Mouse (Mus musculus): ENCODE data around the gene Prkce. TPM values are rescaled to one million over a fixed set of nuclear protein-coding genes. Genes with fewer than 3 reads are reported as not detected.

Prkce gene
- polyA plus RNA-seq, 1 experiment from 2014 or later = 35.7 TPM

- Histone ChIP-seq H3K36me3 (ENCODE audit: control insufficient read depth, insufficient read depth, low read length) (no peaks in the 10 kb centered on the region), H3K4me1 (ENCODE audit: control insufficient read depth, insufficient read depth, low read depth, low read length) (no peaks in the 10 kb centered on the region), H3K4me3 (ENCODE audit: low read length) (no peak overlapping the region), H3K27ac (ENCODE audit: low read depth, low read length) (no peak overlapping the region), H3K9ac (ENCODE audit: low read depth, low read length) (no peak overlapping the region), H3K27me3 (replicated peaks; ENCODE audit: control insufficient read depth, insufficient read depth, low read length) (no peaks in the 10 kb centered on the region), H3K4me2 (ENCODE audit: low read length) (no peak overlapping the region), H3K9me3 (ENCODE audit: control insufficient read depth, low read length) (no peaks in the 10 kb centered on the region)
- WGBS = 62% methylated on average over 1 of the region's 1 CpGs
- ATAC-seq = no peak
These were observed 469.7 kb downstream of the Prkce start for GRCm38 (mm10) chr17:86637311-86637710.

- no peaks in the 10 kb centered on the region for H3K36me3 ChIP-seq (ENCODE audit: control insufficient read depth, insufficient read depth, low read length)
- peak; percentile 89 for ATAC-seq
- no peak overlapping the region for H3K9ac ChIP-seq (ENCODE audit: low read depth, low read length)
- no peak overlapping the region for H3K27ac ChIP-seq (ENCODE audit: low read depth, low read length)
- H3K4me3 ChIP-seq (ENCODE audit: low read length) = no peak overlapping the region
- no peaks in the 10 kb centered on the region for H3K27me3 ChIP-seq (replicated peaks; ENCODE audit: control insufficient read depth, insufficient read depth, low read length)
- no peak overlapping the region for H3K4me2 ChIP-seq (ENCODE audit: low read length)
- H3K4me1 ChIP-seq (ENCODE audit: control insufficient read depth, insufficient read depth, low read depth, low read length) = no peaks in the 10 kb centered on the region
- H3K9me3 ChIP-seq (ENCODE audit: control insufficient read depth, low read length) = no peaks in the 10 kb centered on the region
- WGBS = 31% methylated on average over 3 of the region's 3 CpGs
These were observed 471.7 kb downstream of the Prkce start for GRCm38 (mm10) chr17:86639279-86639678.

GRCm38 (mm10) chr17:86647226-86647625 lies 479.6 kb downstream of the Prkce start:
- WGBS = 96% methylated on average over 3 of the region's 3 CpGs
- Histone ChIP-seq H3K4me2 (ENCODE audit: low read length) (no peak overlapping the region), H3K4me1 (ENCODE audit: control insufficient read depth, insufficient read depth, low read depth, low read length) (no peaks in the 10 kb centered on the region), H3K9ac (ENCODE audit: low read depth, low read length) (no peak overlapping the region), H3K9me3 (ENCODE audit: control insufficient read depth, low read length) (no peaks in the 10 kb centered on the region), H3K4me3 (ENCODE audit: low read length) (no peak overlapping the region), H3K36me3 (ENCODE audit: control insufficient read depth, insufficient read depth, low read length) (no peaks in the 10 kb centered on the region), H3K27ac (ENCODE audit: low read depth, low read length) (no peak overlapping the region), H3K27me3 (replicated peaks; ENCODE audit: control insufficient read depth, insufficient read depth, low read length) (no peaks in the 10 kb centered on the region)
- no peak for ATAC-seq

- WGBS = 91% methylated on average over 12 of the region's 12 CpGs
- H3K9me3 ChIP-seq (ENCODE audit: control insufficient read depth, low read length) = no peaks in the 10 kb centered on the region
- no peak overlapping the region for H3K27ac ChIP-seq (ENCODE audit: low read depth, low read length)
- H3K4me2 ChIP-seq (ENCODE audit: low read length) = no peak overlapping the region
- H3K9ac ChIP-seq (ENCODE audit: low read depth, low read length) = no peak overlapping the region
- H3K4me1 ChIP-seq (ENCODE audit: control insufficient read depth, insufficient read depth, low read depth, low read length) = no peaks in the 10 kb centered on the region
- H3K36me3 ChIP-seq (ENCODE audit: control insufficient read depth, insufficient read depth, low read length) = no peaks in the 10 kb centered on the region
- H3K4me3 ChIP-seq (ENCODE audit: low read length) = no peak overlapping the region
- no peaks in the 10 kb centered on the region for H3K27me3 ChIP-seq (replicated peaks; ENCODE audit: control insufficient read depth, insufficient read depth, low read length)
- ATAC-seq = no peak
These were observed 481.4 kb downstream of the Prkce start for GRCm38 (mm10) chr17:86648856-86649435.

DNA sequence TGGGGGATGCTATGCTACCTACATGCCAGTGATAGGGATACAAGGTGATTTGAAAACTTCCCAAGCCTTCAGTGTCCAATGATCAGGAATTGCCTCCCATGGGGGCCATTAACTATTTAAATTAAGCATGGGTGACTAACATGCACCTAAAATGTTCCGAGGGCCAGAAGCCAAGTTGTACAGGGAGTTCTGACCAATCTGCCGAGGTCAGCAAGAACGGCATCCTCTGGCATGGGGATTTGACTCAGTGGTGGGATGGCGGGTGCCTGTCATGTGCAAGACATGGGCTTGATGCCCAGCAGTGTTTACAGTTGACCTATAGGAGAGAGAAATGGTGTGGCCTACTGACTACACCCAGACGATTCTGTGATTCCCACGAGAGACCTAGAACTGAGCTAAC lies 482.7 kb downstream of the Prkce start:
- Histone ChIP-seq H3K4me1 (ENCODE audit: control insufficient read depth, insufficient read depth, low read depth, low read length) (no peaks in the 10 kb centered on the region), H3K9me3 (ENCODE audit: control insufficient read depth, low read length) (no peaks in the 10 kb centered on the region), H3K36me3 (ENCODE audit: control insufficient read depth, insufficient read depth, low read length) (peaks cover 2% of the 10 kb centered on the region; the same call in 1 of the 2 replicates), H3K27me3 (replicated peaks; ENCODE audit: control insufficient read depth, insufficient read depth, low read length) (no peaks in the 10 kb centered on the region), H3K4me3 (ENCODE audit: low read length) (no peak overlapping the region), H3K27ac (ENCODE audit: low read depth, low read length) (no peak overlapping the region), H3K9ac (ENCODE audit: low read depth, low read length) (no peak overlapping the region), H3K4me2 (ENCODE audit: low read length) (no peak overlapping the region)
- 95% methylated on average over 6 of the region's 6 CpGs for WGBS
- no peak for ATAC-seq

- ATAC-seq = no peak
- Histone ChIP-seq H3K4me2 (ENCODE audit: low read length) (no peak overlapping the region), H3K9ac (ENCODE audit: low read depth, low read length) (no peak overlapping the region), H3K27me3 (replicated peaks; ENCODE audit: control insufficient read depth, insufficient read depth, low read length) (no peaks in the 10 kb centered on the region), H3K36me3 (ENCODE audit: control insufficient read depth, insufficient read depth, low read length) (peaks cover 2% of the 10 kb centered on the region; the same call in 1 of the 2 replicates), H3K4me3 (ENCODE audit: low read length) (no peak overlapping the region), H3K9me3 (ENCODE audit: control insufficient read depth, low read length) (no peaks in the 10 kb centered on the region), H3K4me1 (ENCODE audit: control insufficient read depth, insufficient read depth, low read depth, low read length) (no peaks in the 10 kb centered on the region), H3K27ac (ENCODE audit: low read depth, low read length) (no peak overlapping the region)
- WGBS = 77% methylated on average over 4 of the region's 4 CpGs
These were observed 483.5 kb downstream of the Prkce start for GRCm38 (mm10) chr17:86651091-86651490.

DNA sequence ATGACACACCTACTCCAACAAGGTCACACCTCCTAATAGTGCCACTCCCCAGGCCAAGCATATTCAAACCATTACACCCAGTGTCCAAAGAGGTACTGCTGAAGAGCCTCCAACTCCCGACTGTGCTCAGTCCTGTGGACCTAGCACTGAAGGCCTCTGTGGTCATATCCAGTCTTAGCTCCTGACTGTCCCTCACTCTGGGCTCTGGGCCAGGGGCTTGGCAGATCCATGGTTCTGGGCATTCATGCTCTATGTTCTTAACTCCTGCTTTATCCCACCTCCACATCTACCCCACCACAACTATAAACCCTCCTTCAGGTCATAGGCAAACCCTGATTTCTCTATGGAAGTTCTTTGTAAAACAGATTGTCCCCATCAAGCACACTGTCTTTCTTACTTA lies 485.2 kb downstream of the Prkce start:
- H3K9me3 ChIP-seq (ENCODE audit: control insufficient read depth, low read length) = no peaks in the 10 kb centered on the region
- 94% methylated on average over 1 of the region's 1 CpGs for WGBS
- H3K4me3 ChIP-seq (ENCODE audit: low read length) = no peak overlapping the region
- H3K36me3 ChIP-seq (ENCODE audit: control insufficient read depth, insufficient read depth, low read length) = peaks cover 2% of the 10 kb centered on the region; the same call in 1 of the 2 replicates
- no peak overlapping the region for H3K9ac ChIP-seq (ENCODE audit: low read depth, low read length)
- no peaks in the 10 kb centered on the region for H3K4me1 ChIP-seq (ENCODE audit: control insufficient read depth, insufficient read depth, low read depth, low read length)
- no peak overlapping the region for H3K27ac ChIP-seq (ENCODE audit: low read depth, low read length)
- no peaks in the 10 kb centered on the region for H3K27me3 ChIP-seq (replicated peaks; ENCODE audit: control insufficient read depth, insufficient read depth, low read length)
- no peak for ATAC-seq
- H3K4me2 ChIP-seq (ENCODE audit: low read length) = no peak overlapping the region

DNA sequence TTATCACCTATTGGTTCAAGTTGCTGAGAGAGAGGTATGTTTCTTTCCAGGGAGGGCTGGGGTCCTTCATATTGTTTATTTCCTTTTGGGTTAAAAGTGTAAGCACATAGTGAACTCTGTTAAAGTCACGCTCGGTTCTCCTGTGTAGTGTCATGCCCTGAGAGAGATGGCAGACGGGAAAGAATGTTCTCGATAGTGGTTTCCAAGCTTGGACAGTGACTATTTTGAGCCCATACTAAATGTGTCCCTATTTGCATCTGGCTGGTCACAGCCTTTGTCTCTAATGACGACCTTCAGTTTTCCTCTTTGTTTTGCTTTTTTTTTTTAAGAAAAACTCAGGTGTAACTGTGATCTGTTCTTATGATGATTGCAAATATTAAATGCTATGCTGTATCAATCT lies 488.8 kb downstream of the Prkce start:
- no peaks in the 10 kb centered on the region for H3K27me3 ChIP-seq (replicated peaks; ENCODE audit: control insufficient read depth, insufficient read depth, low read length)
- no peak for ATAC-seq
- H3K4me3 ChIP-seq (ENCODE audit: low read length) = no peak overlapping the region
- H3K36me3 ChIP-seq (ENCODE audit: control insufficient read depth, insufficient read depth, low read length) = peaks cover 2% of the 10 kb centered on the region; the same call in 1 of the 2 replicates
- no peaks in the 10 kb centered on the region for H3K9me3 ChIP-seq (ENCODE audit: control insufficient read depth, low read length)
- H3K9ac ChIP-seq (ENCODE audit: low read depth, low read length) = no peak overlapping the region
- no peaks in the 10 kb centered on the region for H3K4me1 ChIP-seq (ENCODE audit: control insufficient read depth, insufficient read depth, low read depth, low read length)
- no peak overlapping the region for H3K27ac ChIP-seq (ENCODE audit: low read depth, low read length)
- H3K4me2 ChIP-seq (ENCODE audit: low read length) = no peak overlapping the region
- 83% methylated on average over 5 of the region's 5 CpGs for WGBS

DNA sequence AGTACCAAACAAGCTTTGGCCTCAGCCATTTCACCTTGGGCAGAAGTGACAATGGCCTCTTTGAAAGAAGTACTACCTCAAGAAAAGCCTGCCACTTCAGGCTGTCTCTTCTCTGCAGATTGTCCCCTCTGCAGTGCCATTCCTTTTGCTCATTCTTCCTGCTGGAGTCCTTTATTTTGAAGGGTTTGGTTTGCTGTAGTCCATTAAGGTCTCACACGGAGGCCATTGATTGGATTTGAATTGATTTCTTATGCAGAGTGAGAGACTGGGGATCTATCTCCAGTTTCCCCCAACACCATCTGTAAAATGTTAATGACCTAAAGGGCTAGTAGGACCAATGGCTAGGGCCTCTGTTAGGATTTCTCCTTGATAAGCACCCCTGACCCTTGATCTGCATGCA lies 494.7 kb downstream of the Prkce start:
- Histone ChIP-seq H3K9me3 (ENCODE audit: control insufficient read depth, low read length) (no peaks in the 10 kb centered on the region), H3K4me1 (ENCODE audit: control insufficient read depth, insufficient read depth, low read depth, low read length) (no peaks in the 10 kb centered on the region), H3K9ac (ENCODE audit: low read depth, low read length) (no peak overlapping the region), H3K4me3 (ENCODE audit: low read length) (no peak overlapping the region), H3K4me2 (ENCODE audit: low read length) (no peak overlapping the region), H3K27ac (ENCODE audit: low read depth, low read length) (no peak overlapping the region), H3K36me3 (ENCODE audit: control insufficient read depth, insufficient read depth, low read length) (no peaks in the 10 kb centered on the region), H3K27me3 (replicated peaks; ENCODE audit: control insufficient read depth, insufficient read depth, low read length) (no peaks in the 10 kb centered on the region)
- ATAC-seq = no peak
- 38% methylated on average over 1 of the region's 1 CpGs for WGBS

GRCm38 (mm10) chr17:86663471-86663870 lies 495.9 kb downstream of the Prkce start:
- Histone ChIP-seq H3K4me2 (ENCODE audit: low read length) (no peak overlapping the region), H3K4me3 (ENCODE audit: low read length) (no peak overlapping the region), H3K9ac (ENCODE audit: low read depth, low read length) (no peak overlapping the region), H3K9me3 (ENCODE audit: control insufficient read depth, low read length) (no peaks in the 10 kb centered on the region), H3K27me3 (replicated peaks; ENCODE audit: control insufficient read depth, insufficient read depth, low read length) (no peaks in the 10 kb centered on the region), H3K27ac (ENCODE audit: low read depth, low read length) (no peak overlapping the region), H3K4me1 (ENCODE audit: control insufficient read depth, insufficient read depth, low read depth, low read length) (no peaks in the 10 kb centered on the region), H3K36me3 (ENCODE audit: control insufficient read depth, insufficient read depth, low read length) (no peaks in the 10 kb centered on the region)
- no peak for ATAC-seq
- 84% methylated on average over 4 of the region's 4 CpGs for WGBS
